Mouse (Mus musculus) adrenal gland, adult 10 weeks (tissue): Measurements from ENCODE around the gene Gm21119. TPM values are rescaled to one million over a fixed set of nuclear protein-coding genes. Genes with fewer than 3 reads are reported as not detected.

Experiments used
- polyA plus RNA-seq: library from polyadenylated mRNA; stranded (reverse); fragments of 350-450 nt; fragmentation: Illumina TruSeq; extraction: RNeasy Lipid Tissue Mini Kit (QIAGEN cat#74804); gene quantifications from one replicate; pipeline ENCODE4 v1.2.3, GENCODE M21; 2014; ENCODE audit warnings: low read depth, low replicate concordance

Gm21119 gene
- polyA plus RNA-seq: 0.52 TPM

DNA sequence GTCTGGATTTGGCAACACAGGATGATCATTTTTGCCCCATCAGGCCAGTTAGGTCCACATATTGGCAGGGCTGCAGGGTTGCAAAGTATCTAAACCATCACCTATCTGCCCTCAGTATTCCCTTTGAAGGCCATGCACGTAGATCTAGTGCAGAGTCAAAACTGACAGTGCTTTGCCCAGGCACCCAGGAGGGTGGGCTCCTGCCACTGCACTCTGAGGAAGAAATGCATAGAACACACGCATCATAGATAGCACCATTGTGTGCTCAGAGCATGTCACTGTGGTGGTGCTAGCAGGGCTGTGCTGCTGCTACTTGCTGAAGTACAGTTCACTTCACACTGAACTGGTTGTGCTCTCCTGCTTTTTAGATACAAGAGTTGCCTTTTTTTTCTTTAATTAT is at the start of gene Gm21119:
Gm21119 (plus strand) TSS at position 301 of the 400 bp plus-strand sequence.

